Mouse (Mus musculus) stomach, postnatal 0 days (tissue): ENCODE results near the gene Pilrb2. TPM values are rescaled to one million over a fixed set of nuclear protein-coding genes. Genes with fewer than 3 reads are reported as not detected.
"Not testable (repeated sequence)": the region's sequence is repeated elsewhere in the genome, so short reads cannot be mapped to it uniquely, and the experiment has no call there.

ENCODE experiments used
- ATAC-seq: fragments of 200-750 bp; cut with Nextera tagmentation; 2 replicates; pipeline ENCODE4 v1.8.0; 2017; ENCODE audit not compliant: low FRiP score, low TSS enrichment
- DNase-seq: peaks from one replicate; pipeline ENCODE4 v3.0.0-alpha.2; 2016; ENCODE audit warnings: low spot score
- H3K27ac ChIP-seq: fragments of 300-500 bp; sonication (generic); replicated peaks from 2 replicates; pipeline ENCODE4 v1.5.1; 2014; ENCODE audit warnings: mild to moderate bottlenecking, control low read depth
- H3K27me3 ChIP-seq: fragments of 300-500 bp; sonication (generic); 2 replicates; pipeline ENCODE4 v1.6.1; 2014; ENCODE audit warnings: low read length; ENCODE audit not compliant: control insufficient read depth, insufficient read depth
- H3K36me3 ChIP-seq: fragments of 300-500 bp; sonication (generic); 2 replicates; pipeline ENCODE4 v1.6.1; 2014; ENCODE audit warnings: low read length, mixed read lengths; ENCODE audit not compliant: control insufficient read depth, insufficient read depth
- H3K4me1 ChIP-seq: fragments of 300-500 bp; sonication (generic); replicated peaks from 2 replicates; pipeline ENCODE4 v1.6.1; 2014; ENCODE audit warnings: antibody characterized with exemption; ENCODE audit not compliant: control insufficient read depth, insufficient read depth
- H3K4me2 ChIP-seq: fragments of 300-500 bp; sonication (generic); replicated peaks from 2 replicates; pipeline ENCODE4 v1.6.1; 2014; ENCODE audit warnings: low read depth, mild to moderate bottlenecking, control low read depth, moderate library complexity
- H3K4me3 ChIP-seq: fragments of 300-500 bp; sonication (generic); 2 replicates; pipeline ENCODE4 v1.5.1; 2014; ENCODE audit warnings: low read depth, low read length, control low read depth
- H3K9ac ChIP-seq: fragments of 300-500 bp; sonication (generic); 2 replicates; pipeline ENCODE4 v1.6.1; 2014; ENCODE audit warnings: mild to moderate bottlenecking, low read length, control low read depth, mixed read lengths
- H3K9me3 ChIP-seq: fragments of 300-500 bp; sonication (generic); 2 replicates; pipeline ENCODE4 v1.6.1; 2016; ENCODE audit warnings: low read length; ENCODE audit not compliant: control insufficient read depth
- CTCF ChIP-seq: IDR thresholded peaks from 2 replicates; pipeline ENCODE4 v1.5.1; 2016; ENCODE audit warnings: antibody characterized with exemption, low read depth, mild to moderate bottlenecking, moderate library complexity
- EP300 ChIP-seq: optimal IDR thresholded peaks from 2 replicates; pipeline ENCODE3; 2016; ENCODE audit warnings: antibody characterized with exemption
- WGBS: fragments of 180-500 bp; shearing (Covaris S2); extraction: QIAGEN DNeasy Blood & Tissue Kit; methylation state at CpG from one replicate; pipeline ENCODE4 v1.1.7; 2014; 5-methylcytosine and 5-hydroxymethylcytosine counted together
- polyA plus RNA-seq: library from polyadenylated mRNA; unstranded; fragments of >200 nt; fragmentation: Nextera tagmentation; extraction: Ambion mirVana; gene quantifications from 2 replicates; pipeline ENCODE4 v1.2.1, GENCODE M21; 2015

Gene Pilrb2
- polyA plus RNA-seq: 0.49 and 0.88 TPM in 2 replicates

DNA sequence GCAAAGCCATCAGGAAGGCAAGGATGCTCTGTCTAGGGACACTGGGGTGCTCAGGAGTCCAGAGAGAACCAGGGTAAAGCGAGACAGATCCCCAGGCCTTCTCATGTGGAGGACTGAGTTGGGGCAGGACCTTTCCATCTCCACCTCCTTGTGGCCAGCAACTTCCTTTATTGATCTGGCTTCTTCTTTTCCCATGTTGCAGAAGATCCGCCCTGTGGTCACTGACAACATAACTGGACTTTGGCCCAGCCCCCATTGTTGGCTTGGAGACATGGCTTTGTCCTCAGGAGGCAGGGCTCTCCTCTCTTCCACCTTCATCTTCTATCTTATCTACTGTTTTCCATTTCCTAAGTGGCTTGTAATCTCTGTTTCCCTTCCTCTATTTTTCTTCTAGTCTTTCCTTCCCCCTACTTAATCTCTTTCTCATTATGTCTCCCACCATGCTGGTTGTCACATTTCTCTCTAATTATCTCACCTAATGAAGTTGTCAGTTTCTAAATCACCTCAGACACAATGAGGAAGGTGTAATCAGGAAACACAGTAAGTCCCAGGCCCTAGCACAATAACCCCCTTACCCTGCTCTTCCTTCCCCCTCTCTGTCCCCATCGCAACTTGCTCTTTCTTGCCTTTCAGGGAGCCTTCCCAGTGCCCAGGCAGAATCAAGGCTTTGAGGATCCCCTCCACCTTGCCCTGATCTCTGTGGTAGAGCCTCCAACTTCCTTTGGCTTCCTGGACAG, at the start of gene Pilrb2:
Gene Pilrb2, minus strand, starts transcription at position 172 of the 737 bp plus-strand sequence.
- H3K27ac ChIP-seq, H3K4me1 ChIP-seq, ATAC-seq, H3K27me3 ChIP-seq, H3K36me3 ChIP-seq, H3K9me3 ChIP-seq, H3K9ac ChIP-seq, H3K4me3 ChIP-seq, DNase-seq, H3K4me2 ChIP-seq: not testable (repeated sequence)
- 54% methylated on average over 3 of the region's 3 CpGs for WGBS

GRCm38 (mm10) chr5:137915550-137915949, 43.9 kb upstream of the Pilrb2 start:
- Histone ChIP-seq H3K4me3 (no peak overlapping the region), H3K9ac (no peak overlapping the region), H3K36me3 (no peaks in the 10 kb centered on the region), H3K27me3 (no peaks in the 10 kb centered on the region), H3K27ac (no peak overlapping the region), H3K4me2 (no peak overlapping the region), H3K4me1 (no peaks in the 10 kb centered on the region), H3K9me3 (no peaks in the 10 kb centered on the region)
- WGBS: 51% methylated on average over 6 of the region's 6 CpGs
- TF ChIP-seq CTCF (no peak), EP300 (no peak)
- ATAC-seq: no peak
- DNase-seq: no peak

DNA sequence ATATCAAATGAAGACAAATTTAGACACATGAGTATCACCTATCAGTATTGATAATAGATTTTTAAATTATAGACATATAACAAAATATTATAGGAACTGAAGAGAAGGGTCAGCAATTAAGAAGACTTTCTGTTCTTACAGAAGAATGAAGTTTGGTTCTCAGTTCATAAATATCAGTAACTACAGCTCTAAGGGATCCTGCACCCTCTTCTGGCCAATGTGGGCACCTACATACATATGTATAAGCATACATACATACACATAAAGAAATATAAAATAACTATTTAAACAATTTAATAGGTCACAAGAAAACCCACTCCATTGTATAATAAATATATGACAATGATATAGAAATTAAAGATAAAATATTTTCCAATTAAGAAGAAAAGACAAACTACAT, 42.9 kb upstream of the Pilrb2 start:
- Histone ChIP-seq H3K27me3 (no peaks in the 10 kb centered on the region), H3K4me3 (no peak overlapping the region), H3K4me2 (no peak overlapping the region), H3K9me3 (no peaks in the 10 kb centered on the region), H3K9ac (no peak overlapping the region), H3K4me1 (no peaks in the 10 kb centered on the region), H3K36me3 (no peaks in the 10 kb centered on the region), H3K27ac (no peak overlapping the region)
- no peak for DNase-seq
- no peak for ATAC-seq
- TF ChIP-seq EP300: no peak
- peak; percentile 50 for TF ChIP-seq CTCF

DNA sequence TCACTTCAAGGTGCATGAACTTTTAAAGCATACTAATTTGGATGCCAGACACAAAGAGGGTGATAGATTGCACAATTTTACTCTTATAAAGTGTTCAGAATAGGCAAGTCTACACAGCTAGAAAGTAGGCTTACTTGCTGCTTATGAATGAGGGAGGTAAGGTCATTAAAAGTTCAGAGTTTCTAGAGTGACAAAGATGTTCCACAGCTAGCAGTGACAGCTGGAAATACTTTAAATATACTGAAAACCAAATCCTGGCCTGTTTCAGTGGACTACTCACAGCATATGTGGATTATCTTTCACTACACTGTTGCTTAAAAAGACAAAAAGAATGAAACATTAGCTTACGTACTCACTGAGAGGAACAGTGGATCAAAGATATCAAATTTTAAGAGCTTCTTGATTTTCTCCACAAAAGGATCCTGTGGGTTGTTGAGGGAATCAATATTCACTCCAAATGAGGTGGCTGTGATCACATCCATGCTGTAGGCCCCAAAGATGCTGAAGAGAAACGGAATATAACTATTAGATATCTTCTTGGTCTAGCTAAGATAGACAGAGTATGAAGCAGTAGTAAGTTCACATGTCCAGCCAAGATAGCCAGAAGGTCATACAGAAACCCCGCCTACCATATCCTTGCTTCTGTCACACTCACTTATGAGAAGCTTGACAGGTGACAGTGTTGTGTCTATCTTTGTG, 38.1 kb upstream of the Pilrb2 start:
- no peak overlapping the region for H3K27ac ChIP-seq
- DNase-seq: no peak
- H3K9ac ChIP-seq: no peak overlapping the region
- H3K4me2 ChIP-seq: no peak overlapping the region
- H3K4me3 ChIP-seq: no peak overlapping the region
- no peaks in the 10 kb centered on the region for H3K36me3 ChIP-seq
- H3K4me1 ChIP-seq: no peaks in the 10 kb centered on the region
- WGBS: 74% methylated on average over 3 of the region's 3 CpGs
- H3K27me3 ChIP-seq: no peaks in the 10 kb centered on the region
- ATAC-seq: no peak
- no peaks in the 10 kb centered on the region for H3K9me3 ChIP-seq
- TF ChIP-seq CTCF: no peak
- TF ChIP-seq EP300: no peak

GRCm38 (mm10) chr5:137897812-137898211, 26.2 kb upstream of the Pilrb2 start:
- no peaks in the 10 kb centered on the region for H3K27me3 ChIP-seq
- TF ChIP-seq EP300: no peak
- TF ChIP-seq CTCF: no peak
- H3K9ac ChIP-seq: no peak overlapping the region
- H3K4me1 ChIP-seq: no peaks in the 10 kb centered on the region
- no peak overlapping the region for H3K27ac ChIP-seq
- no peak overlapping the region for H3K4me3 ChIP-seq
- no peak overlapping the region for H3K4me2 ChIP-seq
- H3K9me3 ChIP-seq: no peaks in the 10 kb centered on the region
- DNase-seq (no peak), ATAC-seq (no peak)
- no peaks in the 10 kb centered on the region for H3K36me3 ChIP-seq
- 59% methylated on average over 1 of the region's 1 CpGs for WGBS

- Histone ChIP-seq H3K9me3 (no peaks in the 10 kb centered on the region), H3K4me1 (no peaks in the 10 kb centered on the region), H3K9ac (no peak overlapping the region), H3K4me3 (no peak overlapping the region), H3K36me3 (no peaks in the 10 kb centered on the region), H3K27ac (no peak overlapping the region), H3K4me2 (no peak overlapping the region), H3K27me3 (no peaks in the 10 kb centered on the region)
- TF ChIP-seq CTCF (peak; percentile 65), EP300 (no peak)
- no peak for DNase-seq
- ATAC-seq: no peak
- WGBS: 53% methylated on average over 1 of the region's 1 CpGs
Observed at GRCm38 (mm10) chr5:137892954-137893353, 21.3 kb upstream of the Pilrb2 start.
